Mouse (Mus musculus) CH12.LX (cell line): Measurements from ENCODE around the gene Pbx1.

Experiments
- CTCF ChIP-seq, 2 experiments: IDR thresholded peaks in 1 of 2; conservative IDR thresholded peaks in 1 of 2; 2 replicates each; pipeline ENCODE4 v1.5.1; 2011 to 2012; ENCODE audit warnings: low read depth in 2 of 2, low read length in 2 of 2, improper control_type of control experiment in 1 of 2, inconsistent platforms in 1 of 2, mild to moderate bottlenecking in 1 of 2, moderate library complexity in 1 of 2
- MEF2A ChIP-seq: IDR thresholded peaks from 2 replicates; pipeline ENCODE4 v1.6.1; 2014; ENCODE audit warnings: low read depth, mild to moderate bottlenecking, inconsistent platforms, low read length, improper control_type of control experiment, borderline replicate concordance
- POLR2A ChIP-seq: IDR thresholded peaks from 2 replicates; pipeline ENCODE4 v1.6.1; 2011; ENCODE audit warnings: low read depth, mild to moderate bottlenecking, improper control_type of control experiment, low read length
- RAD21 ChIP-seq: IDR thresholded peaks from 2 replicates; pipeline ENCODE4 v1.6.1; 2011; ENCODE audit warnings: low read depth, mild to moderate bottlenecking, low read length, improper control_type of control experiment, moderate library complexity
- TCF12 ChIP-seq: IDR thresholded peaks from 2 replicates; pipeline ENCODE4 v1.6.1; 2014; ENCODE audit warnings: low read depth, mild to moderate bottlenecking, inconsistent platforms, low read length, improper control_type of control experiment

DNA sequence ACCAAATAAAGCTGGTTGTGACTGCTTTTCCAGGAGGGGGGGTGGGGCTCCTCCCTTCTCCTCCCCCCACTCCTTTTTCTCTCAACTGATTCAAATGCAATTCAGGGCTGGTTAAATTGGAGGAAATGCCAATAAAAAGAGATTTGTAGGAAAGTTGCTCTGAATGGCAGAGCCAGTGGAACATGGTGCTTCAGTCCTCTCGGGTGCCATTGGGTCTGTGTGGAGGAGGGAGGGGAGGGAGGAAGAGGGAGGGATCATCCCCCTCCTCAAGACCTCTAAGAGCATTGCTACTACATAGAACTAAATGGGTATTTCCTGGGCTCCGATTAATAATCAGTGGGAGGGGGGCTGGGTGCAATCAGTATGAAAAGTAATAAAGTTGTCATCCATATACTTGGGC is 135.8 kb downstream of the Pbx1 start:
- TF ChIP-seq RAD21 (no peak), TCF12 (no peak), CTCF (conservative IDR thresholded peaks at IDR 0.05 in 1 of 2, IDR thresholded peaks at IDR 0.05 in 1 of 2; ENCODE audit: low read depth in 2 of 2, low read length in 2 of 2) (no peak), MEF2A (no peak), POLR2A (no peak)
